Mouse (Mus musculus) liver, adult 2 months (tissue): ENCODE results near the gene Agbl1. TPM values are rescaled to one million over a fixed set of nuclear protein-coding genes. Genes with fewer than 3 reads are reported as not detected.

Source experiments
- DNase-seq: peaks from one replicate; pipeline ENCODE4 v3.0.0-alpha.2; 2011; ENCODE audit warnings: low read depth, low spot score; ENCODE audit errors: extremely low read depth
- H3K27ac ChIP-seq: fragments of 200-500 bp; replicated peaks from 2 replicates; pipeline ENCODE4 v1.5.1; 2012; ENCODE audit warnings: low read depth, mild to moderate bottlenecking, control low read depth, inconsistent platforms, low read length; ENCODE audit not compliant: insufficient read depth
- H3K27me3 ChIP-seq: fragments of 200-500 bp; 2 replicates; pipeline ENCODE4 v1.6.1; 2012; ENCODE audit warnings: mild to moderate bottlenecking, moderate library complexity, low read length, inconsistent platforms; ENCODE audit not compliant: control insufficient read depth, insufficient read depth
- H3K36me3 ChIP-seq: fragments of 200-500 bp; 2 replicates; pipeline ENCODE4 v1.6.1; 2012; ENCODE audit warnings: low read length, inconsistent platforms; ENCODE audit not compliant: control insufficient read depth, insufficient read depth
- H3K4me1 ChIP-seq: fragments of 200-500 bp; 2 replicates; pipeline ENCODE4 v1.6.1; 2011; ENCODE audit warnings: low read length; ENCODE audit not compliant: control insufficient read depth, insufficient read depth
- H3K4me3 ChIP-seq: fragments of 200-500 bp; 2 replicates; pipeline ENCODE4 v1.5.1; 2011; ENCODE audit warnings: low read depth, mild to moderate bottlenecking, control low read depth, low read length, moderate library complexity; ENCODE audit not compliant: insufficient read depth
- H3K79me2 ChIP-seq: fragments of 200-500 bp; 2 replicates; pipeline ENCODE4 v1.6.1; 2012; ENCODE audit warnings: inconsistent platforms, mild to moderate bottlenecking, low read length, moderate library complexity; ENCODE audit not compliant: control insufficient read depth, insufficient read depth
- H3K9ac ChIP-seq: fragments of 200-500 bp; 2 replicates; pipeline ENCODE4 v1.6.1; 2012; ENCODE audit warnings: low read depth, mild to moderate bottlenecking, control low read depth, inconsistent platforms, low read length
- CTCF ChIP-seq: fragments of 200-500 bp; IDR thresholded peaks from 2 replicates; pipeline ENCODE4 v1.5.1; 2011; ENCODE audit warnings: low read depth, low read length, control low read depth
- POLR2A ChIP-seq: fragments of 200-500 bp; IDR thresholded peaks from 2 replicates; pipeline ENCODE4 v1.6.1; 2011; ENCODE audit warnings: low read length, control low read depth; ENCODE audit not compliant: insufficient read depth; ENCODE audit errors: extremely low read depth
- WGBS: fragments of 180-500 bp; shearing (Covaris S2); methylation state at CpG from one replicate; pipeline ENCODE4 v1.1.7; 2018; 5-methylcytosine and 5-hydroxymethylcytosine counted together
- polyA plus RNA-seq: library from polyadenylated mRNA; depleted of rRNA; stranded (reverse); fragments of >200 nt; gene quantifications from 2 replicates; pipeline ENCODE4 v1.2.3, GENCODE M21; 2012
- total RNA-seq: library from RNA; depleted of rRNA; stranded (reverse); fragments of >200 nt; gene quantifications from 2 replicates; pipeline ENCODE4 v1.2.3, GENCODE M21; 2014

Agbl1 gene
- total and polyA plus RNA-seq, 2 experiments = not detected

DNA sequence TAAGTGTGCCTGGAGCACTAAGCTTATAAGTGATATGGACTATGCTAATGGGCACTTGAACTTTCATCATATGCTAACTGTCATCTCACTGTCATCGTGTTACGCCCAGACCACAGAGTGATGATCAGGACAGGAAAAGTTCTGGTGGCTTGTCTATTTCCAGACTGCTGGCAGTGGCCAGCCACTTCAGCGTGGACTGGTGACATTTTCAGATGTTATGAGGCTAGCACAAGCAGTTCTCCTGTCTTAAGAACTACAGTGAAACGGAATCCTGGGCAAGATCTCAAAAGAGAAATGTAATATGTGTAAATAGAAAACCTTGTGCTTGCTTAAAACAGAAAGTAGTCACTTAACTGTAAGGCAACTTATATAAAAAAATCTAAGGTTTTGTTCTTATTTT, 550.8 kb downstream of the Agbl1 start:
- 72% methylated on average over 4 of the region's 4 CpGs for WGBS
- H3K4me3 ChIP-seq = no peak overlapping the region
- no peaks in the 10 kb centered on the region for H3K27me3 ChIP-seq
- no peak overlapping the region for H3K27ac ChIP-seq
- no peaks in the 10 kb centered on the region for H3K79me2 ChIP-seq
- H3K9ac ChIP-seq = no peak overlapping the region
- no peaks in the 10 kb centered on the region for H3K4me1 ChIP-seq
- TF ChIP-seq CTCF = no peak
- no peak for TF ChIP-seq POLR2A
- no peak for DNase-seq
- no peaks in the 10 kb centered on the region for H3K36me3 ChIP-seq

GRCm38 (mm10) chr7:76788561-76789306, 559.0 kb downstream of the Agbl1 start:
- 27% methylated on average over 1 of the region's 1 CpGs for WGBS
- H3K27me3 ChIP-seq = no peaks in the 10 kb centered on the region
- DNase-seq = no peak
- H3K36me3 ChIP-seq = no peaks in the 10 kb centered on the region
- no peak for TF ChIP-seq POLR2A
- no peaks in the 10 kb centered on the region for H3K79me2 ChIP-seq
- H3K27ac ChIP-seq = no peak overlapping the region
- H3K9ac ChIP-seq = no peak overlapping the region
- no peak overlapping the region for H3K4me3 ChIP-seq
- no peaks in the 10 kb centered on the region for H3K4me1 ChIP-seq

- Histone ChIP-seq H3K27ac (no peak overlapping the region), H3K9ac (no peak overlapping the region), H3K36me3 (no peaks in the 10 kb centered on the region), H3K4me1 (no peaks in the 10 kb centered on the region), H3K27me3 (no peaks in the 10 kb centered on the region), H3K4me3 (no peak overlapping the region), H3K79me2 (no peaks in the 10 kb centered on the region)
- no peak for TF ChIP-seq POLR2A
- no peak for TF ChIP-seq CTCF
- DNase-seq = no peak
- 53% methylated on average over 2 of the region's 2 CpGs for WGBS
Measured at GRCm38 (mm10) chr7:76790041-76790440, 560.4 kb downstream of the Agbl1 start.

GRCm38 (mm10) chr7:76791247-76791646, 561.6 kb downstream of the Agbl1 start:
- no peaks in the 10 kb centered on the region for H3K4me1 ChIP-seq

DNA sequence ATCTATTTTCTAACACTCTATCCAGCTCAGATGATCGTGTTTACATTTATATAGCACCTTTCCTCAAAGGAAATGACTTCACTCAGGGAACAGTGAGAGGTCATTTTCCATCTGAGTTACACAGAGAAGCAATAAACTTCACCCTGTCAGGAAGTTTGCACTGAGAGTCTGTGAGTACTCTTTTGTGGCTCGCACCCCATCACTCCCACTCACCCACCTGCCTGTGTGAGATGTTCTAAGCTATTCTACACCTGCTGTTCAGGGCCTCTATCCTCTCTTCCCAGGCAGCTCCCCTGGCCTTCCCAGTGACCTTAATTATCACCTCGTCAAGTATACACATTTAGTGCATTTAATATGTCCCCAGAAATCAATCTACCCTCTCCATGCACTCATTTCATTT, 580.3 kb downstream of the Agbl1 start:
- no peaks in the 10 kb centered on the region for H3K4me1 ChIP-seq
- DNase-seq = no peak
- WGBS = 56% methylated on average over 3 of the region's 3 CpGs
- H3K27ac ChIP-seq = no peak overlapping the region
- H3K4me3 ChIP-seq = no peak overlapping the region
- TF ChIP-seq POLR2A = no peak
- TF ChIP-seq CTCF = no peak
- H3K79me2 ChIP-seq = no peaks in the 10 kb centered on the region
- no peaks in the 10 kb centered on the region for H3K27me3 ChIP-seq
- no peaks in the 10 kb centered on the region for H3K36me3 ChIP-seq
- H3K9ac ChIP-seq = no peak overlapping the region

More at GRCm38 (mm10) chr7:76791247-76791646, 561.6 kb downstream of the Agbl1 start:
- H3K9ac ChIP-seq = no peak overlapping the region
- H3K27ac ChIP-seq = no peak overlapping the region
- H3K79me2 ChIP-seq = no peaks in the 10 kb centered on the region
- no peak overlapping the region for H3K4me3 ChIP-seq
- H3K27me3 ChIP-seq = no peaks in the 10 kb centered on the region
- TF ChIP-seq POLR2A (no peak), CTCF (no peak)
- DNase-seq = no peak
- no peaks in the 10 kb centered on the region for H3K36me3 ChIP-seq
- 78% methylated on average over 4 of the region's 4 CpGs for WGBS

GRCm38 (mm10) chr7:76820571-76820970, 590.9 kb downstream of the Agbl1 start:
- Histone ChIP-seq H3K4me1 (no peaks in the 10 kb centered on the region), H3K27me3 (no peaks in the 10 kb centered on the region), H3K79me2 (no peaks in the 10 kb centered on the region), H3K4me3 (no peak overlapping the region), H3K27ac (no peak overlapping the region), H3K36me3 (no peaks in the 10 kb centered on the region), H3K9ac (no peak overlapping the region)
- TF ChIP-seq CTCF = no peak
- no peak for DNase-seq
- WGBS = 57% methylated on average over 2 of the region's 2 CpGs
